Mouse (Mus musculus): ENCODE results near the gene Sqstm1.

Sqstm1 gene

GRCm38 (mm10) chr11:50229252-50229910 lies 18.8 kb upstream of the Sqstm1 start:
- DNase-seq, result no peak

GRCm38 (mm10) chr11:50228772-50229171 lies 18.1 kb upstream of the Sqstm1 start:
- no peak for DNase-seq

- no peak for DNase-seq
Observed at GRCm38 (mm10) chr11:50227736-50228135, 17.1 kb upstream of the Sqstm1 start.

- DNase-seq, result no peak
Observed at GRCm38 (mm10) chr11:50227226-50227625, 16.6 kb upstream of the Sqstm1 start.

GRCm38 (mm10) chr11:50226406-50226805 lies 15.8 kb upstream of the Sqstm1 start:
- no peak for DNase-seq

GRCm38 (mm10) chr11:50225611-50226378 lies 15.2 kb upstream of the Sqstm1 start:
- peak; percentile 61 to 69 for DNase-seq

GRCm38 (mm10) chr11:50224671-50225530 lies 14.3 kb upstream of the Sqstm1 start:
- DNase-seq, result peak; percentile 89

- no peak for DNase-seq
Observed at GRCm38 (mm10) chr11:50223783-50224662, 13.4 kb upstream of the Sqstm1 start.

GRCm38 (mm10) chr11:50222559-50223276 lies 12.1 kb upstream of the Sqstm1 start:
- DNase-seq, result no peak

- no peak for DNase-seq
Observed at GRCm38 (mm10) chr11:50219833-50220232, 9.2 kb upstream of the Sqstm1 start.

GRCm38 (mm10) chr11:50217811-50218210 lies 7.2 kb upstream of the Sqstm1 start:
- DNase-seq, result no peak

GRCm38 (mm10) chr11:50216724-50217366 lies 6.2 kb upstream of the Sqstm1 start:
- no peak for DNase-seq

GRCm38 (mm10) chr11:50215633-50216032 lies 5.0 kb upstream of the Sqstm1 start:
- DNase-seq, result no peak

- no peak for DNase-seq
Observed at GRCm38 (mm10) chr11:50214631-50215030, 4.0 kb upstream of the Sqstm1 start.

GRCm38 (mm10) chr11:50212848-50213758 lies 2.5 kb upstream of the Sqstm1 start:
- DNase-seq, result peak; percentile 92 to 93

GRCm38 (mm10) chr11:50212060-50212739 lies 1.6 kb upstream of the Sqstm1 start:
- no peak for DNase-seq

- no peak for DNase-seq
Observed at GRCm38 (mm10) chr11:50211322-50212059, 864 bp upstream of the Sqstm1 start.

GRCm38 (mm10) chr11:50210101-50210504 lies 524 bp downstream of the Sqstm1 start:
- DNase-seq, result peak; percentile 94 to 97

- no peak for DNase-seq
Observed at GRCm38 (mm10) chr11:50208039-50208438, 2.6 kb downstream of the Sqstm1 start.
